Comparison of ENCODE assay signal across 31 mouse cellular contexts in the genomic region with DNA sequence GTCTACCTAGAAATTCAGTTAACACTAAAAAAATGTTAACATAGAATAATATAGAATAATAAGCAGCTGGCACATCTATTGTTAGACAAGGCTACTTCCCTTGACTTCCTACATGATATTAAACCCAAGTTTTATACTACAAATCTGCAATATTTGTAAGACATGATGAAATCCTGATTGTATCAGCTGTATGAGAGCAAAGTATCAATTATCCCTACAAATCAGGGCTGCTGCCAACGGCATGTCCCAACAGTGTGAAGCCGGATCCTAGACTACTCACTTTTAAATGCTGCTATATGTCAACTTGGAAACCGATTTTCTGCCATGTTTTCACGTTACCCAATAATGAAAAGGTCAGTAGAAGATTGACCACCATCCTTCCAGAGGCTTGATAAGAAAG.
"Had no signal": no experiment of that assay in that cellular context is flagged by ENCODE, and none has a peak within 500 bp of the region (broad histone marks: within the 10 kb centered on the region; RNA-seq: fewer than 3 reads in every experiment).

No protein-coding gene starts in this region.

- H3K27ac ChIP-seq: limb, embryonic 10.5 days; limb, embryonic 12.5 days; limb, embryonic 13.5 days; limb, embryonic 15.5 days; liver, embryonic 13.5 days; liver, embryonic 14.5 days; liver, embryonic 15.5 days; lung, embryonic 15.5 days; macrophage; midbrain, embryonic 10.5 days; midbrain, embryonic 12.5 days; midbrain, embryonic 13.5 days; midbrain, embryonic 15.5 days; neural tube, embryonic 12.5 days had no signal

- H3K4me1 ChIP-seq: limb, embryonic 10.5 days; limb, embryonic 12.5 days; limb, embryonic 15.5 days; liver, embryonic 13.5 days; liver, embryonic 15.5 days; lung, embryonic 15.5 days; megakaryocyte, embryonic 14.5 days; midbrain, embryonic 10.5 days; midbrain, embryonic 12.5 days; midbrain, embryonic 13.5 days; midbrain, embryonic 15.5 days; neural tube, embryonic 12.5 days had no signal

- DNase-seq: left cerebral cortex, postnatal 4 days; liver; liver, embryonic 13.5 days; liver, postnatal 0 days; lung, adult 18-20 months; lung, adult 2 months; lung, embryonic 14.5 days; lung, postnatal 10 days; lung, postnatal 14 days; lung, postnatal 36 days; lung, postnatal 4 days; midbrain, embryonic 14.5 days had no signal

- H3K36me3 ChIP-seq: limb, embryonic 10.5 days; limb, embryonic 12.5 days; limb, embryonic 13.5 days; limb, embryonic 15.5 days; liver, embryonic 13.5 days; liver, embryonic 15.5 days; lung, embryonic 15.5 days; midbrain, embryonic 10.5 days; midbrain, embryonic 12.5 days; midbrain, embryonic 13.5 days; midbrain, embryonic 15.5 days; neural tube, embryonic 12.5 days had no signal

- H3K9ac ChIP-seq: limb, embryonic 12.5 days; limb, embryonic 13.5 days; limb, embryonic 15.5 days; liver, embryonic 13.5 days; liver, embryonic 14.5 days; liver, embryonic 15.5 days; liver, postnatal 0 days; lung, embryonic 14.5 days; lung, embryonic 15.5 days; midbrain, embryonic 12.5 days; midbrain, embryonic 13.5 days; midbrain, embryonic 15.5 days; neural tube, embryonic 12.5 days had no signal

- ATAC-seq: liver, postnatal 0 days; lung, postnatal 0 days; midbrain, embryonic 13.5 days; midbrain, embryonic 15.5 days; midbrain, embryonic 16.5 days had no signal

- H3K27me3 ChIP-seq: limb, embryonic 12.5 days; limb, embryonic 13.5 days; limb, embryonic 15.5 days; liver, embryonic 13.5 days; liver, embryonic 15.5 days; lung, embryonic 15.5 days; megakaryocyte, embryonic 14.5 days; midbrain, embryonic 12.5 days; midbrain, embryonic 13.5 days; midbrain, embryonic 15.5 days; neural tube, embryonic 12.5 days had no signal

- H3K9me3 ChIP-seq: limb, embryonic 10.5 days; limb, embryonic 12.5 days; limb, embryonic 13.5 days; limb, embryonic 15.5 days; liver, embryonic 13.5 days; liver, embryonic 15.5 days; lung, embryonic 15.5 days; megakaryocyte, embryonic 14.5 days; midbrain, embryonic 10.5 days; midbrain, embryonic 12.5 days; midbrain, embryonic 13.5 days; midbrain, embryonic 15.5 days; neural tube, embryonic 12.5 days had no signal

- H3K4me2 ChIP-seq: limb, embryonic 12.5 days; limb, embryonic 13.5 days; limb, embryonic 15.5 days; liver, embryonic 11.5 days; liver, embryonic 13.5 days; liver, embryonic 15.5 days; lung, embryonic 14.5 days; lung, embryonic 15.5 days; midbrain, embryonic 11.5 days; midbrain, embryonic 12.5 days; midbrain, embryonic 13.5 days; midbrain, embryonic 15.5 days; neural tube, embryonic 12.5 days had no signal

- H3K4me3 ChIP-seq: limb, embryonic 10.5 days; limb, embryonic 12.5 days; limb, embryonic 13.5 days; limb, embryonic 15.5 days; liver, embryonic 13.5 days; liver, embryonic 15.5 days; lung, embryonic 15.5 days; megakaryocyte, embryonic 14.5 days; midbrain, embryonic 10.5 days; midbrain, embryonic 12.5 days; midbrain, embryonic 13.5 days; midbrain, embryonic 15.5 days; myocyte; neural tube, embryonic 12.5 days had no signal
